Mouse (Mus musculus) heart, postnatal 4 days (tissue): Measurements from ENCODE around the gene Actr6. TPM values are rescaled to one million over a fixed set of nuclear protein-coding genes. Genes with fewer than 3 reads are reported as not detected.
"Not testable (repeated sequence)": the region's sequence is repeated elsewhere in the genome, so short reads cannot be mapped to it uniquely, and the experiment has no call there.

Experiments used
- DNase-seq: peaks from one replicate; pipeline ENCODE4 v3.0.0; 2021
- total RNA-seq, 2 experiments: library from RNA; stranded (reverse); gene quantifications; 2 replicates each; pipeline ENCODE4 v1.2.3; 2021

Gene Actr6
- total RNA-seq, 2 experiments from 2014 or later, result 8.1 to 9.8 TPM

DNA sequence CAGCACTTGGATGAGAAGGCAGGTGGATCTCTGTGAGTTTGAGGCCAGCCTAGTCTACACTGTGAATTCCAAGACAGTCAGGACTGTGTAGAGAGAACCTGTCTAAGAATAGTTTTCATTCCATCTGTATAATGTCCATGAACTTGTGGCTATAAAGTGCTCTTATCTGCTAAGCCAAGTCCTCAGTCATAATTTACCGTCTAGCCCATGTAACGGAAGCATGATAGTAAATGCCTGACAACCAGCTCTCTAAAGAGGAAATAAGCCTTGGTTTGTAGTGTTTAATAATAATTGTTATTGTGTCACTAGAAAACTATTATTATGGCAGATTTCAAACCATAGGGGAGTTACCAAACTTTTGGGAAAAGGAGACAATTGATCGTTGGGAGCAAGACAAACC lies 5.8 kb upstream of the Actr6 start:
- DNase-seq, result no peak

DNA sequence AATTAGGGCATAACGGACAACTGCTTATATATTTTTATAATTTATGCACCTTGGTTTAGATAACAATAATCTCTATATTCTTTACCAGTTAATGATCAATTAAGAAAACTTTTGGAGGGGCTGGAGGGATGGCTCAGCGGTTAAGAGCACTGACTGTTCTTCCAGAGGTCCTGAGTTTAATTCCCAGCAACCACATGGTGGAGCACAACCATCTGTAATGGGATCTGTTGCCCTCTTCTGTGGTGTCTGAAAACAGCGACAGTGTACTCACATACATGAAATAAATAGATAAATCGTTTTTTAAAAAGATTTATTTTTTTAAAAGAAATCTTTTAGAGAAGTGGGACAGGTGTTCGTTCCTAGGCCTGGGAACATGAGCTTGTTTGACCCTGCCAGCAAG lies 5.0 kb upstream of the Actr6 start:
- DNase-seq, result no peak

DNA sequence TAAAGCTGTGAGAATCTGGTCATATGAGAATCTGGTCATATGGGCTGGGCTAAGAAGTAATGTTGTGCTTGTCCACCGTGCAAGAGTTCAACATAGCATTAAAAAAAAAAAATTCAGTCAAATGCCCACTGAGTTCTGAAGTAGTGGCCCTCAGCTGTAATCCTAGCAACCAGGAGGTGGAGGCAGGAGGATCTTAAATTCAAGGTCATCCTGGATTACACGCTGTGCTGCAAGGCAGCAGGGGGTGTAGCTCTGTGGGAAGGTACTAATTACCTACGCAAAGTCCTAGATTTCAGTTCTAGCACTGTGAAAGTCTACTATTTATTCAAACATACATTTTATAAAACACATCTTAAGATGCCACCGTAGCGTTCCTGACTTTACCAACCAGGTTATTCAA lies 754 bp downstream of the Actr6 start:
- no peak for DNase-seq

DNA sequence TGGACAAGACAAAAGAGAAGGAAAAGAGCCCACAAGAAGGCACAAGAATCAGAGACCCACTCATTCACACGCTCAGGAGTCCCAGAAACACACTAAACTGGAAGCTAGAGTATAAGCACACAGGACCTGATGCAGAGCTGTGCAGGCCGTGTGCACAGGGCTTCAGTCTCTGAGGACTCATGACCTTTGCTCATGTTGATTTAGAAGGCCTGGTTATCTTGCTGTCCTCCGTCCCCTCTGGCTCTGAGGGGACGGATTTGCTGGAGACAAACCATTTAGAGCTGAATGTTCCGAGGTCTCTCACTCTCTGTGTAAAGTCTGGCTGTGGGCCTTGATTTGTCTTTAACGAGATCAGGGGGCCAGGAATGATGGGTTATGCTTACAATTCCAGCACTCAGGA lies 1.7 kb downstream of the Actr6 start:
- DNase-seq, result no peak

DNA sequence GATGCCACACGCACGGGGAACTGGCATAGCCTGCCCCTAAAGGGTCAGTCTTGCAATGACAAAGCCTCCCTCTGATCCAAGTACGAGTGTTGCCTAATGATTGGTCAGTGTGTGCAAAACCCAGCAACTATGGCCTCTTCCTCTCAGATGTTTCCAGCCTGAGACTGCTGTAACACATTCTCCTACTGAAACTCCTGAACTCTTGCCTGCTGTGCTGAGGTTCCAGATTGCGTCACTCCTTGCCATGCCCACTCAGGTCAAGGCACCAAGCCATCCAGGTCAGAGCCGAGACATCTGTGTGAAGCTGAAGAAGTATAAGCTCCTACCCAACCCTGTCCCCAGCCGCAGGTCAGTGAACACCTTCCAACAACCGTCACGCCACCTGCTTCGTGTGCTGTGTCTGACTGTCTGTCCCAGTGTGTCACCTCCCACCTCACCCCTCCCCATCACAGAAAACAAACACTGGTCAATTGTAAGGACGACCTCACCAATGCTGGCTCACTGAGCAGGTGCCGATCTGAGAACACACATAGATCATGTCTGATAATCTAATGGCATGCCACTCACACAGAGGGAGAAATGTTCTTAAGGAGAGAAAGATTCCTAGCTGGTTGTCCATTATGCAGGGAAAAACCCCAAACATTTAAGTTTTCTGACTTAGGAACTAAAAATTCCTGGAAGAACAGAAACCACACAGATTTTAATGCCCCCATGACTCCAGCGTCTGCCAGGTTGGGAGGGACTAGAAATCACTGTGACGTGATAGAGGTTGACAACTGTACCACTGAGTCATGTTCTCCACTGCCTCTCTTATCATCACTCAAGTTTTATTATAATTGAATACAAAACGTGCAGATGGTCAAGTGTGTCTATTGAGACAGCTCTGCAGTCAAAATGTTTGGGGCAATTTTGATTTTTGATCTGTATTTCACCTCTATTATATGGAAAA lies 9.6 kb downstream of the Actr6 start:
- DNase-seq, result no peak

DNA sequence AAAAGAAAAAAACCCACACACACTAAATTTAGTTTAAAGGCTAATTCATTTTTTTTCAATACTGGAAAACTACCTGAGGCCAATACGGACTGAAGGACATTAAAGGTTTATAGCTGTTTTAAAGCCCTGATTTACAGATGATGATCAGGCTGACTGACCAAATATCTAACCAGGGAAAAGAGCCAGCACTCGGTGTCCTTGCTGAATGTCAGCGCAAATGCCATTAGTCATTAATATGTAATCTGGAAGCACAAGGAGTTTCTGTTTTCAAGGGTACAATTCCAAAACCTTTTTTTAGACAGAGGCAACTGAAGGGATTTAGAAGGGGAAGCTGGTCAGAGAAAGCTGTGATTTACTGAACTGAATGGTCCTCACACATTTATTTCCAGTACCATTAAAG lies 11.3 kb downstream of the Actr6 start:
- no peak for DNase-seq

DNA sequence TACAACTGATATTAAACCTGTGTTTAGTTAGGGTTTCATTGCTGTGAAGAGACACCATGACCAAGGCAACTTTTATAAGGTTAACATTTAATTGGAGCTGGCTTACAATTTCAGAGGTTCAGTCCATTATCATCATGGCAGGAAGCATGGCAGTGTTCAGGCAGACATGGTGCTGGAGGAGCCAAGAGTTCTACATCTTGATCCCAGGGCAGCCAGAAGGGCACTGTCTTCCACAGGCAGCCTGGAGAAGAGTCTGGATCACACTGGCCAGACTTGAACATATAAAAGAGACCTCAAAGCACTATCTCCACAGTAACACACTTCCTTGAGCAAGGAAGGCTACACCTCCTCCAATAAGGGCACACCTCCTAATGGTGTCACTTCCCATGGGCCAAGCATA lies 11.8 kb downstream of the Actr6 start:
- DNase-seq, result no peak

DNA sequence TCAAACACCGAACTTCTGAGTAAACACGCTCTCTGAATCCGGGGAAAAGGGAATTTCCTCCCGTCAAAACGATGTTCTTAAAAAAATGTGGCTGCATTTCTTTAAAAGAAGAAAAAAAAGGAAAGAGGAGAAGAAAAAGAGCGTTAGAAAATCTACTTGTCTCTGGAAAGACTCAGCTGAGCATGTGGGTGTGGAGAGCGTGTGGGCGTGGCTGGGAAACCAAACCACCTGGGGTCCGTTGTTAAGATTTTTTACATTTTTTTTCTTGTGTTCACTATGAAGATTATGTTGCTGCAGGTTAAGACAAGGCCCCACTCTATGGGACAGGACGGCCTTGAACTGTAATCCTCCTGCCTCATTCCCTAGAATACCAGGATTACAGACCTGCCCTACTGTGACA lies 17.2 kb downstream of the Actr6 start:
- no peak for DNase-seq

DNA sequence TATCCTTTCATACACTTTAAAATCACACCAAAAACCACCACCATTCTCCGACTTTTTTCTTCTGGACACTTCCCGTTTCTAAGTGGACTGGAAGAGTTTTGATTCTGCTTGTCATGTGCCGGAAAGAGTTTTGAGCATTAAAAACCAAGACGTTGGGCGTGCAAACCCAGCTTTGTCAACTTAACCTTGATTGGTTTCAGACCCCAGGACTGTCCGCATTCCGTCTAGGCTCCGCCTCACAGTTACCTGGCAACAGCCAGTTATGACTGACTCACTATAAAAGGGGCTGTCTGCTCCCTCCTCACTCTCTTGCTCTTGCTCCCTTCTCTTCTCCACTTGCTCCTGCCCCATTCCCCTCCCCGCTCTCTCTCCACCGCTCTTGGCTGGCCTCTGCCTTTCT lies 23.4 kb downstream of the Actr6 start:
- no peak for DNase-seq

DNA sequence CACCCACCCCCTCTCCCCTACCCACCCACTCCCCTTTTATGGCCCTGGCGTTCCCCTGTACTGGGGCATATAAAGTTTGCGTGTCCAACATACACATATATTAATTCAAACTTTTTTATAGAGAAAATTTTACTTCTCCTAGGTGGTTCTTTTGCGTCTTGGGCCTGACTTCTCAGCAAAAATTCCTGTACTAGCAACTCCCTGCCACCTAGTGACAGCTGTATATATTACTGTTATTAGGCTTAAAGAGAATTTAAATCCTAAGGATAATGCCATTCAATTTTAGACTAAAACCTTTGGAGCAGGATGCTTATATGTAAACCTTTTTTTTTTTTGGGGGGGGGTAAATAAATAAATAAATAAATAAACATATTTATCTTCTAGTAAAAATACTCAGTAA lies 24.7 kb downstream of the Actr6 start:
- no peak for DNase-seq

DNA sequence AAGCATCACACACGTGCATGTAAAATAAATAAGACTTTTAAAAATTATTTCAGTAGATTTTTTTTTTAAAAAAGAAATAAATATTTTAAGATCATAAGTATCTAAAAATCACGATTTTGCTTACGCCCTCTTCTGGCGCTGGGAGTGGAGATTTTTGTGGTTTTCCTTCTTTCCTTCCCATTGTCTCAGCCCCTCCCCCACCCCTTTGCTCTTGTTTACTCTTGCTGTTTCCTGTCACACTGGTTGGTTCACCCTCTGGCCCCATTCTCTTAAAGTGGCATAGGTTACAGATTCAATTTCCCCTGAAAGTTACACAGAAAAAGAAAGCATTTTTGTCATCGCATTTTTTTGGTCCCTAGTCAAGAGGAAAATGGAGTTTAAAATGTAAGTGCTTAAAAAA lies 29.1 kb downstream of the Actr6 start:
- DNase-seq, result no peak

DNA sequence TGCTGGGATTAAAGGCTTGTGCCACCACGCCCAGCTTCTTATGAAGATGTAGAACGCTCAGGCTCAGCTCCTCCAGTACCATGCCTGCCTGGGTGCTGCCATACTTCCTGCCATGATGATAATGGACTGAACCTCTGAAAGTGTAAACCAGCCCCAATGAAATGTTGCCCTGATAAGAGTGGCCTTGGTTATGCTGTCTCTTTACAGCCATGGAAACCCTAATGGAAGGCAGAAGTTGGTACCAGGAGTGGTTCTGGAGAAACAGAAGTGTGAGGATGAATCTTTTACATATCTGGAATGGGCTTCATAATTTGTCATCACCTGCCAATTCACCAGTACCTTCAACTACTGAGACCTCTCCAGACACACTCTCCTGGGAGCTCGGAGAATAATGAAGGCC lies 34.1 kb downstream of the Actr6 start:
- DNase-seq, result no peak

DNA sequence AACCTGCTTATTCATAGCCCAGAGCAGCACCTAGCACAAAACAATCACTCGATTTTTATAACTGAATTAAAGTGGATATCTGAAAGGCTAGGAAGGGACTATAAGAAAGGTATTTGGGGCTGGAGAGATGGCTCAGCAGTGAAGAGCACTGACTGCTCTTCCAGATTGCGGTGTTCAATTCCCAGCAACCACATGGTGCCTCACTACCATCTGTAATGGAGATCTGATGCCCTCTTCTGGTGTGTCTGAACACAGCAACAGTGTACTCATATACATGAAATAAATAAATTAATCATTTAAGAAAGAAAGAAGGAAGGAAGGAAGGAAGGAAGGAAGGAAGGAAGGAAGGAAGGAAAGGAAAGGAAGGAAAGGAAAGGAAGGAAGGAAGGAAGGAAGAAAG lies 35.8 kb downstream of the Actr6 start:
- DNase-seq, result not testable (repeated sequence)

DNA sequence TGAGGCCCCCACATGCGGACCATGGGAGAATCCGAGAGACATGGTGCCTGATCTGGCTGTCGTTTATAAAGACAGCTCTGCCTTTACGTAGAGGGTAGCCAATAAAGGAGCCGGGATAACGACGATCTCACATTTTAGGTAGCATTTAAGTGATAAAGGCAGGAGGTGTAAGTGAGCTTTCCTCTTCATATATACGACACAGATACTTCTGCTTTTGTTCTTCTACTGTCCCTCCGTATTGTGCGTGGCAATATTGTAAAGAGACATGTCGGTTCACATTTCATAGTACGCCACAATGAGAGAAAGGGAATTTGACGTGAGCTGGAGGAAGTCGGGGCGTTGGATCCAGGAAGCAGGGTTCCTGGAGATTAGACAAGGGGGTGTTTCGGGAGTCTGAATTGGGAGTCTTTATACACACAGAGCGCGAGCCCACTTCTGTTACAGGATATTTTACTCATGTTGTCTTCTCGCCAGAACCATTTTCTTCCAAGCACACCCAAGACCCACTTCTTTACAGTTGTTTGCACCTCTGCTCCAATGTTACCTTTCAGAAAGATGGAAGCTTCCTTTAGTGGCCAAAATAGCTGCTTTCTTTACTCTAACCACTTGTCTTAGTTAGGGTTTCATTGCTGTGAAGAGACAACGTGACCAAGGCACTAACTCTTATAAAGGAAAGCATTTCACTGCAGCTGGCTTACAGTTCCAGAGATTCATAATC lies 36.7 kb downstream of the Actr6 start:
- DNase-seq, result no peak

DNA sequence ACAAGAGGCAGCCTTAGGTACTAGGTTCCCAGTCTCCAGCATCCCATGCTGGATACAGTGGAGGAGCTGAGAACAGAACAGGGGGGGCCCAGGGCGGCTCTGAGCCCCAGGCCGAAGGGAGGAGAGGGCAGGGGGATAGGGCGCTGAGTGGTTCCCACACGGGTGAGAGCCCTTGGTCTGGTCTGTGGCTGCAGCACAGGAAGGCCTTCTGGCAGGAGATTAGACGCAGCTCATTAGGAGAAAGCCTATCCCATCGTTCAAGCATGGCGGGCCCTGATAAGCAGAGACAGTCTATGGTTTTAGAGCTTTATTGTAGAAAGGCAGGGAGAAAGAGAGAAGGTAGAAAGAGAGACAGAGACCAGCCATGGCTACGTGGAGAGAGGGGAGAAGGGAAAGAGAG lies 42.1 kb downstream of the Actr6 start:
- DNase-seq, result no peak

DNA sequence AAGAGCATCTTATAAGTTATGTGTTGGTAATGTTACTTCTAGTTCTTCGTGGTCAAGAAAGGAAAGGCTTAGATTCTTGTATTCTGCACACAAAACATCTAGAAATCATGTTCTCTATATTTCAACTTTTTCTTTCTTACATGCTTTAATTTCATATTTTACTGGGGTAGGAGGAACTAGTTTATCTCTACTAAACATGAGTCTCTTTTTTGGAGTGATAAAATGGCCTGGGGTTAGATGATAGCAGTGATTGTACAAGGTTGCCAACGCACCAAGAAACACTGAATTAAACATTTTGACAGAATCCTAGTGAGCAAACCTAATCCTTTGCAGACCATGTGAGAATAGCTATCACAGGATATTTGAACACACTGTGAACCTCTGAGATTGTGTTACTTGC lies 44.6 kb downstream of the Actr6 start:
- DNase-seq, result no peak

DNA sequence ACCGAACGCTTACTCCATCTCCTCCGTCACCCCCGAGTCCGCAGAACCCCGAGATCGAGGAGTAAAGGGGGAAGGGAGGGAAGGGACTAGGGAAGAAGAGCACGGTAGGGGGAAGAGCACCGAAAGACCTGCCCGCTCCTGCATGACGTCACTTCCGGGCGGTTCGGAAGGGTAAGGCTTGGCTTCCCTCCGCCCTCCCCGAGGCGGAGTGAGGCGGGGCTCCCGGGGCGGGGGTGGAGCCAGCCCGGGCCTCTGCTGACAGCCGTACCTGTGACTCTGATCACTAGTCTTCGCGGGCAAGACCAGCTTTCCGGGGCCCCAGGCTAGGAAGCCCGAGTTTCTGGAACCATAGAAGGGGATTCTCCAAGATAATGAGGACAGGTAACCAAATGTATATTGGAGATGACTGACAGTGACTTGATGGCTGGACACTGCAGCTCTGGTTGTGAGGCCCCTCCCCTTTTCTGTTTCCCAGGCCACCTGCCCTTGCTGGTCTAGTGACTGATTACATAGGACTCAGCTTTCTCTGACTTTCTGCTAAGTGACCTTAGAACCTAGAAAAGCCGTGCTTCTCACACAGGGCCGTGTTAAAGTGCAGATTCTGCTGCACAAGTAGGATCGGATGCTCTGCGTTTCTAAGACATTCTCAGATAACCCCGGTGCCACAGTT lies 45.8 kb downstream of the Actr6 start, which contains the start of gene Scyl2:
Gene Scyl2 (minus strand): TSS at position 147 of the 670 bp plus-strand sequence.
- DNase-seq, result peak; percentile 96

DNA sequence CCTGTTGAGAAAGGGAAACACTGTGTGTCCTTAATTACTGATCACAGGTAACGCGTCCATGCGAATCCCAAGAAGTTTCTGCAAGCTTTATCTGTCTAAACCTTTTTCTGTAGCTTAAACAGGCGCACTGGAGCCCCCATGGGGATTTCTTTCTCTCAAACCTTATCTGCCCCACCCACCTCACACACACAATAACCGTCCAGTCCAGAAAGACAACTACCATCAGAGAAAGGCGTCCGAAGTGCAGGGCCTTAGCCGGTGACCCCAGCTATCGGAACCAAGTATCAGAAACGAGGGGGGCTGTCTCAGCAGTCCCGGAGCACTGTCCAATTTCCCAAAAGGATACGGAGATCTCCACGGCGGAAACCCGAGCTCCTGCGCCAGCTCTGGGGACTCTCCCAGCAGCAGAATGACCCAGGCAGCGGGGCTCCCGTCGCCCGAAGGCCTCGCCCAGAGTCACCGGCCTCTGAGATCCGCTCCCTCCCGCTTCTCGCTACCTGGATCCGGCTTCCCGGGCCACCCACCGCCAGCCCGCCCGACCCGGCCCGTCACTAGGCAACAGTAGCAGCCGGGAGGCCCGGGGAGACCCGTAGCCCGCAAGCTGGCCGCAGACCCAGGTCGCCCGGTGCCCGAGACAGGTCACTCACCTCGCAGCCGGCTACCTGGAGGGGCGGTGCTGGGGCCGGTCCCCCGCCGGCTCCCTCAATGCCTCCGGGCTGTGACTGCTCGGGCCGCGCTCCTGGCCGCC lies 46.5 kb downstream of the Actr6 start:
- no peak for DNase-seq

DNA sequence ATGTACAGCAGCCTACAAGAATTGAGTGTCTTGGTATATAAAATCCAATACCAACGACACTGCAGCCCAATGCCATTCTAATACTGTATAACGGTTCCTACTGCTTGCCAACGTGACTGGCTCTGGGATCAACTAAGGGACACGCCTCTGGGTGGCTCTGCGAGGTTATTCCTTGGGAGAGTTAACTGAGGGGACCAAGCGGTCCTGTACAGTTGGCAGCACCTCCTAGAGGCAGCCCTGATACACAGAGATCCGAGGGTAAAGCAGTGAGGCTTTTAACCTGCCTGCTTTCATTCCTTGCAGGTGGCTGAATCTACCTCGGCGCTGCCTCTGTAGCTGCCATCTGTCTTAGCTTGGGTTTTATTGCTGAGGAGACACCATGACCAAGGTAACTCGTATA lies 49.1 kb downstream of the Actr6 start:
- DNase-seq, result no peak

DNA sequence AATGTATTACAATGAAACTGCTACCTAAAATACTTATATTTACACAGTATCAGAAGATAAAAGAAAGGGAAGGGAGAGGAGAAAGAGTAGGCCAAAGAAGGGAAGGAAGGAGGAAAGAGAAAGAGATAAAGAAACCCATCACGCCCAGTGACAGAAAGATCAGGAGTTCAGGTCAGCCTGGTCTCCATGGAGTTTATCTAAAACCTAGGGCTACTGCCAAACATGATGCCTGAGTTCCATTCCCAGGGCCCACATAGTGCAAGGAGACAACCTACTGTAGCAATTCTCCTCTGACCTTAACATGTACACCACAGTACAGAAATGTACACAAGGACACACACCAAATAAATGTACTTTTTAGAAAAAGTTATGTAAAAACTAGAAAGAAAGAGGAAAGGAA lies 49.9 kb downstream of the Actr6 start:
- DNase-seq, result no peak

DNA sequence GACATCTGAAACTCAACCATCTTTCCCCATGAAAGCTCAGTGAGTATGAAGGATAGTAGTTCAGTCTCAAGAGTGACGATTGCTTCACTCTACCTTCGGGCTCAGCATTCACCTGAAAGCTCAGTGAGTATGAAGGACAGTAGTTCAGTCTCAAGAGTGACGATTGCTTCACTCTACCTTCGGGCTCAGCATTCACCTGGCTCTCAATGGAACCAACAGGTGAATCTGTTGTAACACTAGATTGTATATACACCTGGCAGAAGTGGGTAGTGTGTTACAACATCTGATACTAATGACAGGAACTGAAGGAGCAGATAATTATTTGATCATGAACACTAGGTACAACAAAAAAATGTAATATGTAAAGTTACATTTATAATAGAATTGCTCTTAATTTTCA lies 50.4 kb downstream of the Actr6 start:
- no peak for DNase-seq

DNA sequence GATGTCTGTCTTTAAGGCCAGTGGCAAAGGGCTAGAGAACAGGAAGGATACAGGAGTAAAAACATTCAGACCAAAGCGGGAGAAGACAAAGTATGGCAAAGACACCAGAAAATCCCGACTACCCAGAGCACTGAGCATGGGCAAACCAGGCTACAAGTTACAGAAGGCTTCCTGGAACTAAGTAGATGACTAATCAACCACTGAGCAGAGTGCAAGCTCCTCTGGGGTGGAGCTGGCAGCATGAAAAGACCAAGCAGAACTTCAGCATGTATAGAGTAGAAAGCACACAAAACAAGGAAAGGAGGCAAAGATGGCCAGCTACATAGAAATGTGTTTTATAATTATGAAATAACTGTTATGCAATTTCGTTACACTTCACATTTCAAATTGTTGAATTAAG lies 51.6 kb downstream of the Actr6 start:
- no peak for DNase-seq

DNA sequence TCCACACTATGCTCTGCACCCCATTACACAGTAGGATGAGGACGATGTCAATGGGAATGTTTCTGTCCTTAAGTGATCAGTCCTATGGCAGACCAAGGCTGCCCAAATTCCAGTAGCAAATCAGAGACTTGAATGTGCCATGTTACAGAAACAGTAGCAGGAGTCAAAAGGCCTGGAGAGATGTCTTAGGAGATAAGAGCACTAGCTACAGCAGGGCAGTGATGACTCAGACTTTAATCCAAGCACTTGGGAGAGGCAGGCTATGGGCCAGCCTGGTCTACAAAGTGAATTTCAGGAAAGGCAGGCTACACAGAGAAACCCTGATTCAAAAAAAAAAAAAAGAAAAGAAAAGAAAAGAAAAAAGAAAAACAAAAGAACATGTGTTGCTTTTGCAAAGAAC lies 52.6 kb downstream of the Actr6 start:
- no peak for DNase-seq
